Mouse (Mus musculus) thymus, adult 2 months (tissue): ENCODE data around the gene Ust. TPM values are rescaled to one million over a fixed set of nuclear protein-coding genes. Genes with fewer than 3 reads are reported as not detected.

ENCODE experiments used
- DNase-seq: peaks from one replicate; pipeline ENCODE4 v3.0.0; 2021
- H3K27ac ChIP-seq: fragments of 200-500 bp; 2 replicates; pipeline ENCODE4 v1.5.1; 2012; ENCODE audit warnings: low read length, control low read depth; ENCODE audit not compliant: control insufficient read depth, insufficient read depth
- H3K27me3 ChIP-seq: fragments of 200-500 bp; 2 replicates; pipeline ENCODE4 v1.6.1; 2012; ENCODE audit warnings: mild to moderate bottlenecking, low read length, moderate library complexity, mixed read lengths; ENCODE audit not compliant: control insufficient read depth, insufficient read depth
- H3K36me3 ChIP-seq: fragments of 200-500 bp; 2 replicates; pipeline ENCODE4 v1.6.1; 2012; ENCODE audit warnings: mild to moderate bottlenecking, low read length, moderate library complexity; ENCODE audit not compliant: control insufficient read depth, insufficient read depth
- H3K4me1 ChIP-seq: fragments of 200-500 bp; replicated peaks from 2 replicates; pipeline ENCODE4 v1.6.1; 2012; ENCODE audit warnings: low read length; ENCODE audit not compliant: control insufficient read depth, insufficient read depth
- H3K4me3 ChIP-seq: fragments of 200-500 bp; 2 replicates; pipeline ENCODE4 v1.5.1; 2012; ENCODE audit warnings: mild to moderate bottlenecking, low read length, control low read depth, moderate library complexity; ENCODE audit not compliant: control insufficient read depth, insufficient read depth
- CTCF ChIP-seq: fragments of 200-500 bp; IDR thresholded peaks from 2 replicates; pipeline ENCODE4 v1.5.1; 2012; ENCODE audit warnings: mild to moderate bottlenecking, control low read depth, low read length, moderate library complexity, borderline replicate concordance; ENCODE audit not compliant: control insufficient read depth, poor library complexity, insufficient read depth; ENCODE audit errors: extremely low read depth
- POLR2A ChIP-seq: fragments of 200-500 bp; IDR thresholded peaks from 2 replicates; pipeline ENCODE4 v1.6.1; 2012; ENCODE audit warnings: mild to moderate bottlenecking, low read length, control low read depth, moderate library complexity; ENCODE audit not compliant: control insufficient read depth, poor library complexity, insufficient read depth; ENCODE audit errors: extremely low read depth
- WGBS: fragments of 180-500 bp; shearing (Covaris S2); methylation state at CpG from one replicate; pipeline ENCODE4 v1.1.7; 2018; 5-methylcytosine and 5-hydroxymethylcytosine counted together
- polyA plus RNA-seq: library from polyadenylated mRNA; depleted of rRNA; stranded (reverse); fragments of >200 nt; gene quantifications from 2 replicates; pipeline ENCODE4 v1.2.3, GENCODE M21; 2012

The Ust gene
- polyA plus RNA-seq, 1 experiment, result 2.9 TPM

DNA sequence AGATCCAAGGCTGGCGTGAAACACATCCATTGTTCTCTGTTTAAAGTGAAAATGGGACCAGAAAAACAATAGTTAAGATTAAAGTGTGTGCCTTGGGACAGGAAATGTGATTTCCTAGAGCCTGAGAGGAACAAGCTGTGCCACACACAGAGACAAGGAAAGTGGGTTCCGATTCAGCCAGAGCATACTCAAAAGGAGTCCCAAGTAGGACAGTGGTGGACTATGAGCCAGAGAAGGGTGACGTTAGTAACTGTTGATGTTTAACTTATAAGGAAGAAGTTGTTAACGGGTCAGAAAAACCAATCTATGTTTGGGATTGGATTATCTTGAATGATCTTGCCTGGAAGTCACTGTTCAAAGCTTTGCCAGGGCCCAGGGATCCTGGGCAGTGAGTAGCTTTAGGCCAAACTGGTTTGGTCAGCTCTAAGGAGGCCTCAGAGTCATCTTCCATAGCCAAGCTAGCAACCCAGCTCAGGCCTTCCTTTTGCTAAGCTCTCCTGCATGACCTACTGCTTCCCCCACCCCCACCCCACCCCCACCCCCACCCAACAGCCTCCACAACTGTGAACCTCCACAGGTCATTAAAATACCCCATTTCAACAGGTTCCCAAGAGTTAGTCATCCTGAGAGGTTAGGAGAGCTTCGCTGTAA, 329.2 kb downstream of the Ust start:
- no peaks in the 10 kb centered on the region; the same call in 1 of the 2 replicates for H3K27me3 ChIP-seq
- no peak for DNase-seq
- H3K27ac ChIP-seq, result no peak overlapping the region
- peaks cover 12% of the 10 kb centered on the region for H3K4me1 ChIP-seq
- H3K4me3 ChIP-seq, result no peak overlapping the region
- TF ChIP-seq CTCF (no peak), POLR2A (no peak)
- WGBS, result 94% methylated on average over 5 of the region's 5 CpGs
- H3K36me3 ChIP-seq, result no peaks in the 10 kb centered on the region

DNA sequence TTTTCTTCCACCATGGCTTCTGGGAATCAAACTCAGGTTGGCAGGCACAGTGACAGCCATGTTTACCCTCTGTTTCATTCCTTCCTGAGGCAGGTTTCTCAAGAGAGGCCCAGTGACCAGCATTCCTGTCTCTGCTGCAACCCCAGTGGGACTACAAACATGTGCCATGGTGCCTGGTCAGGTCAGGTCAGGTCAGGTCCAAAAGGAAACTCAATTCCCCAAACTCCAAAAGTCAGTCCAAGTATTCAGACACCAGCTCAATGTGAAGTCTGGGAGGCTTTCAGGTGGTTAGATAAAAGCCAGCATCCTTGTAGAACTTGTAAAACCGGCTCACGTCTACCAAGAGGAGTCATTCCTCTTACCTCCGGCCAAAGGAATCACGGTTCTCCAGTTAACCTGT, 333.0 kb downstream of the Ust start:
- no peaks in the 10 kb centered on the region for H3K36me3 ChIP-seq
- no peak for DNase-seq
- H3K4me3 ChIP-seq, result no peak overlapping the region
- H3K27ac ChIP-seq, result no peak overlapping the region; the same call in 1 of the 2 replicates
- TF ChIP-seq POLR2A, result no peak
- TF ChIP-seq CTCF, result no peak
- H3K27me3 ChIP-seq, result no peaks in the 10 kb centered on the region; the same call in 1 of the 2 replicates
- H3K4me1 ChIP-seq, result peaks cover 32% of the 10 kb centered on the region
- 93% methylated on average over 4 of the region's 4 CpGs for WGBS

DNA sequence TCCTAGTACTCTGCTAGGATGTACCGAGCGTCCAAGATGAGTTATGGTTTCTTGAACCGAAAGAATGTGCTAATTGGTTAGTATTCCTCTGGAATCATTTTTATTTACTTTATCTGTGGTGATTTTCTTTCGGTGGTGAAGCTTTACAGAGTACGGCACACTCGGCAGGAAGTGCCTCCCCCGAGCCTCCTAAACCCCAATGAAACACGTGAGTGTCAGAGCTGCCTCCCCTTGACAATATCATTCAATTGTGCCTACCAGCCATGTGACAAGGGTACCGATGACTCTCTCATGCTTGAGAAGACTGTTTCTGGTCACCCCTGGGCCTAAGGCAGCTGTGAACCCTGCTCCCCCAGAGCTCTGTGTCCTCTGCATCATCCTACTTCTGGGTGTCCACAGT, 333.9 kb downstream of the Ust start:
- peaks cover 32% of the 10 kb centered on the region for H3K4me1 ChIP-seq
- peak; percentile 60 for DNase-seq
- no peak for TF ChIP-seq POLR2A
- TF ChIP-seq CTCF, result no peak
- no peaks in the 10 kb centered on the region; the same call in 1 of the 2 replicates for H3K27me3 ChIP-seq
- H3K27ac ChIP-seq, result peak overlapping the region; percentile 17; the same call in 1 of the 2 replicates
- H3K36me3 ChIP-seq, result no peaks in the 10 kb centered on the region
- no peak overlapping the region for H3K4me3 ChIP-seq
- WGBS, result 14% methylated on average over 9 of the region's 9 CpGs

DNA sequence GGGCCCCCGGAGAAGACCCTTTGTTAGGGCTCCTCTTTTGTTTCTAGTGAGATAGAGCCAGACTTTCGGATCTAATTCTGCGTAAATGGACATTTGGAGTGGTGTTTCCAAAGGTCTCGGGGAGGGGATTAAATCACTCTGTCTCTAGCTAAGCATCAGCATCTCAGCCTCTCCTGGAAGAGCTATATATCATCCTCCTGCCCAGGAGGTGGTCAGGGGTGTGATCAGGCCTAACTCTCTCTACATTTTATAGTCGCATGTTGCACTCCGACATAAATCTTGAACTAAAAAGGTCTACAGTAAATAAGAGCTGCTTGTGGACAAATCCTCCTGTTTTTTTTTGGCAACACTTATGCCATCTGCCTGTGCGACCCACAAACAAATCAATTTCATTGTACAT, 335.5 kb downstream of the Ust start:
- no peaks in the 10 kb centered on the region; the same call in 1 of the 2 replicates for H3K27me3 ChIP-seq
- WGBS, result 94% methylated on average over 7 of the region's 7 CpGs
- DNase-seq, result no peak
- TF ChIP-seq POLR2A (no peak), CTCF (no peak)
- no peak overlapping the region for H3K27ac ChIP-seq
- no peak overlapping the region for H3K4me3 ChIP-seq
- peaks cover 32% of the 10 kb centered on the region for H3K4me1 ChIP-seq
- H3K36me3 ChIP-seq, result no peaks in the 10 kb centered on the region

DNA sequence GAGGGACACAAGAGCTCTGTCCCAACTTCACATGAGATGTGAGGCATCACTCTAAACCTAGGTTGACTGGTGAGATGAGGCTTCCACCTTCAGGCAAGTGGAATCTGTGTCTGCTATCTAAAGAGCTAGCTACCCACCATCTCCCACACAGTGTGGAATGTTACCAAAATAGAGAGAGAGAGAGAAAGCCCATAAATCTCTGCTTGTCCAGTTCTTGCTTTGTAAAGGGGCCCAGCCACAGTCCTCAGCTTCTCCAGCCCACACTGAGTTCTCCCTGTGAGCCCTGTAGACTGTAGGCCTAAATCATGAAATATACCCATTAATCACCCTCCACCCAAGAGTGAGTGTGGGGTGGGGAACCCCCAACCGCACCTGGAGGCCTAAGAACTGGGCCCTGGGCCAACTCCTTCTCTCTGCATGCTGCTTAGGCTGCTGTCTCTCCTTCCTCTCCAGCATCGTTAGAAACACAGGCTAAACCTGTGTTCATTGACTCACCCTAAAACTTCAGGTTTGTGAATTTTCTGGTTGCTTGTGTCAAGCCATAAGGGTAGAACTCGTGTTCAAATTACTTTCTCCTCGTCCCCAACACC, 336.9 kb downstream of the Ust start:
- Histone ChIP-seq H3K27ac (peak overlapping the region; percentile 79), H3K4me3 (no peak overlapping the region), H3K27me3 (no peaks in the 10 kb centered on the region; the same call in 1 of the 2 replicates), H3K4me1 (peaks cover 39% of the 10 kb centered on the region), H3K36me3 (no peaks in the 10 kb centered on the region)
- TF ChIP-seq CTCF, result no peak
- no peak for TF ChIP-seq POLR2A
- WGBS, result 36% methylated on average over 4 of the region's 4 CpGs
- DNase-seq, result peak; percentile 40

DNA sequence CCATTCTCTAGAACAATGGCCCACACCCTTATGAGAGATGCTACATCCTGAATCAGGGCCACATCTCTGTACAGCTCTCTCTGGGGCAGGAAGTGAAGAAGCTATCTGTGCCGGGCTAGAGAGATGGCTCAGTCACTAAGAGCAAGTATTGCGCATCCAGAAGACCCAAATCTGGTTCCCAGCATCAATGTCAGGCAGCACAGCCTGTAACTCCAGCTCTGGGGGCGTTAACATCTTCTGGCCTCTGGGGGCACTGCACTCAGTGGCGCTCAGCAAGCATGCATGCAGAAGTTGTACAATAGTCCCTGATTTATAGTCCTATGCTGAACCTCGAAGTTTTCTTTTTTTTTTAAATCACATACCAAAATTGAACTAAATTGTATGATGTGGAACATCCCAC, 341.0 kb downstream of the Ust start:
- no peaks in the 10 kb centered on the region for H3K36me3 ChIP-seq
- no peaks in the 10 kb centered on the region for H3K27me3 ChIP-seq
- peaks cover 36% of the 10 kb centered on the region for H3K4me1 ChIP-seq
- no peak overlapping the region for H3K4me3 ChIP-seq
- H3K27ac ChIP-seq, result 0 out of 2 replicates have a peak overlapping the region, but pooled peaks have one; percentile 31
- 51% methylated on average over 5 of the region's 5 CpGs for WGBS
- DNase-seq, result peak; percentile 38
- TF ChIP-seq CTCF (peak; percentile 50; the same call in 1 of the 2 replicates), POLR2A (no peak)
